Mouse (Mus musculus): ENCODE results near the gene Gpld1. TPM values are rescaled to one million over a fixed set of nuclear protein-coding genes. Genes with fewer than 3 reads are reported as not detected.

Gene Gpld1
- polyA plus RNA-seq, 1 experiment: 1.3 TPM

DNA sequence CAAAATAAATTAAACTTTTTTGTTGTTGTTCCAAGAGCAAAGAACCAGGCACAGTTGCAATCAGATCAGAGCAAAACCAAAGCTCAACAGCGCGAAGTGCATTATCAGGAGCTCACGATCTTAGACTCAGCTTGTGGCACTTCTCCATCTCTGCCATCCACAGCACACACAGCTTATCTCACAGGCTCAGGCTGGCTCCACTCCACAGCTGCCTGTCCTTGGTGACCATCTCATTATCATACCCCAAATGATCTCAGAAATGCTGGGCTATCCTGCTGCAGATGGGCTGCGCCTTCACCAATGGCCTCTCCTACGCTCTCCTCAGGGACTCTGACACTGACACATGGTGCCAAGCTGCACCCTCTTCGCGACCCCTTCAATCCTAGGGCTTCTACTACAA is 9.8 kb upstream of the Gpld1 start:
- Histone ChIP-seq H3K4me3 (ENCODE audit: control insufficient read depth, low read depth, low read length) (no peak overlapping the region), H3K36me3 (ENCODE audit: control insufficient read depth, insufficient read depth, low read length) (no peaks in the 10 kb centered on the region), H3K27me3 (ENCODE audit: control insufficient read depth, insufficient read depth, low read length) (no peaks in the 10 kb centered on the region; the same call in 1 of the 2 replicates), H3K4me1 (ENCODE audit: control insufficient read depth, insufficient read depth, low read length) (peaks cover 4% of the 10 kb centered on the region), H3K27ac (ENCODE audit: control insufficient read depth, insufficient read depth, low read depth, low read length) (no peak overlapping the region)
- no peak for TF ChIP-seq CTCF (IDR thresholded peaks at IDR 0.05; ENCODE audit: control insufficient read depth, insufficient read depth, insufficient replicate concordance, low read depth, low read length)
- no peak for TF ChIP-seq POLR2A (IDR thresholded peaks at IDR 0.05; ENCODE audit: control insufficient read depth, low read depth, low read length)

GRCm38 (mm10) chr13:24936772-24937107 is 6.2 kb upstream of the Gpld1 start:
- Histone ChIP-seq H3K27me3 (ENCODE audit: control insufficient read depth, insufficient read depth, low read length) (no peaks in the 10 kb centered on the region; the same call in 1 of the 2 replicates), H3K27ac (ENCODE audit: control insufficient read depth, insufficient read depth, low read depth, low read length) (no peak overlapping the region)
- no peak for TF ChIP-seq CTCF (IDR thresholded peaks at IDR 0.05; ENCODE audit: control insufficient read depth, insufficient read depth, insufficient replicate concordance, low read depth, low read length)
- TF ChIP-seq POLR2A (IDR thresholded peaks at IDR 0.05; ENCODE audit: control insufficient read depth, low read depth, low read length): no peak

GRCm38 (mm10) chr13:24937108-24937838 is 5.7 kb upstream of the Gpld1 start, which contains the start of gene Aldh5a1:
Gene Aldh5a1 (minus strand): TSS chr13:24937661.
- Histone ChIP-seq H3K27ac (ENCODE audit: control insufficient read depth, insufficient read depth, low read depth, low read length) (peak within 1 kb of the TSS; percentile 60), H3K27me3 (ENCODE audit: control insufficient read depth, insufficient read depth, low read length) (no peaks in the 10 kb centered on the region; the same call in 1 of the 2 replicates), H3K4me1 (ENCODE audit: control insufficient read depth, insufficient read depth, low read length) (peaks cover 6% of the 10 kb centered on the region), H3K4me3 (ENCODE audit: control insufficient read depth, low read depth, low read length) (peak within 1 kb of the TSS; percentile 80), H3K36me3 (ENCODE audit: control insufficient read depth, insufficient read depth, low read length) (no peaks in the 10 kb centered on the region)
- TF ChIP-seq CTCF (IDR thresholded peaks at IDR 0.05; ENCODE audit: control insufficient read depth, insufficient read depth, insufficient replicate concordance, low read depth, low read length): no peak
- TF ChIP-seq POLR2A (IDR thresholded peaks at IDR 0.05; ENCODE audit: control insufficient read depth, low read depth, low read length): no peak

More at GRCm38 (mm10) chr13:24936772-24937107, 6.2 kb upstream of the Gpld1 start:
- Histone ChIP-seq H3K4me3 (ENCODE audit: control insufficient read depth, low read depth, low read length) (peak overlapping the region; percentile 80; the same call in 1 of the 2 replicates), H3K36me3 (ENCODE audit: control insufficient read depth, insufficient read depth, low read length) (no peaks in the 10 kb centered on the region), H3K4me1 (ENCODE audit: control insufficient read depth, insufficient read depth, low read length) (peaks cover 6% of the 10 kb centered on the region)

GRCm38 (mm10) chr13:24937839-24938166 is 5.1 kb upstream of the Gpld1 start:
- peak overlapping the region; percentile 80 for H3K4me3 ChIP-seq (ENCODE audit: control insufficient read depth, low read depth, low read length)
- H3K4me1 ChIP-seq (ENCODE audit: control insufficient read depth, insufficient read depth, low read length): peaks cover 8% of the 10 kb centered on the region
- TF ChIP-seq CTCF (IDR thresholded peaks at IDR 0.05; ENCODE audit: control insufficient read depth, insufficient read depth, insufficient replicate concordance, low read depth, low read length): no peak
- TF ChIP-seq POLR2A (IDR thresholded peaks at IDR 0.05; ENCODE audit: control insufficient read depth, low read depth, low read length): no peak
- no peaks in the 10 kb centered on the region for H3K36me3 ChIP-seq (ENCODE audit: control insufficient read depth, insufficient read depth, low read length)
- H3K27me3 ChIP-seq (ENCODE audit: control insufficient read depth, insufficient read depth, low read length): no peaks in the 10 kb centered on the region; the same call in 1 of the 2 replicates
- peak overlapping the region; percentile 60 for H3K27ac ChIP-seq (ENCODE audit: control insufficient read depth, insufficient read depth, low read depth, low read length)

- Histone ChIP-seq H3K4me3 (ENCODE audit: control insufficient read depth, low read depth, low read length) (no peak overlapping the region), H3K4me1 (ENCODE audit: control insufficient read depth, insufficient read depth, low read length) (peaks cover 9% of the 10 kb centered on the region), H3K27ac (ENCODE audit: control insufficient read depth, insufficient read depth, low read depth, low read length) (no peak overlapping the region), H3K27me3 (ENCODE audit: control insufficient read depth, insufficient read depth, low read length) (no peaks in the 10 kb centered on the region; the same call in 1 of the 2 replicates), H3K36me3 (ENCODE audit: control insufficient read depth, insufficient read depth, low read length) (no peaks in the 10 kb centered on the region)
- TF ChIP-seq POLR2A (IDR thresholded peaks at IDR 0.05; ENCODE audit: control insufficient read depth, low read depth, low read length) (no peak), CTCF (IDR thresholded peaks at IDR 0.05; ENCODE audit: control insufficient read depth, insufficient read depth, insufficient replicate concordance, low read depth, low read length) (peak; percentile 82)
These were observed 4.3 kb upstream of the Gpld1 start for GRCm38 (mm10) chr13:24938683-24939082.

DNA sequence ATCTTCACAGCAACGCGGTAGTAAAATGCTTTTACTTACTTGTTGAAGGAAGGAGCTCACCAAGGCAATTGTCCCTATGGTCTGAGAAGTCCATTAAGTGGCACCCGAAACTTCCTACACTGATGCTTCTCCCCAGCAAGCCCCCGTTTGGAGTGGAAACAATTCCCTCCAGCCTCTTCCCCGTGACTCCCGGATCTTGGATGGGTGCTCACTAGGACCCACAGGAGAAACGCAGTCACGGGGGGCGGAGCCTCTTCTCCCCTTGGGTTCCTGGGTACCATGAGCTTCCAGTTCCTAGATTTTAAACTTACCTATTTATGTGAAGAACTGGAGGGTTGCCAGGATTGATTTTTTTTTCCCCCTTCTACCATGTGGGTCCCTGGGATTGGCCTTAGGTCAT is 3.5 kb upstream of the Gpld1 start:
- H3K36me3 ChIP-seq (ENCODE audit: control insufficient read depth, insufficient read depth, low read length): no peaks in the 10 kb centered on the region
- TF ChIP-seq POLR2A (IDR thresholded peaks at IDR 0.05; ENCODE audit: control insufficient read depth, low read depth, low read length) (no peak), CTCF (IDR thresholded peaks at IDR 0.05; ENCODE audit: control insufficient read depth, insufficient read depth, insufficient replicate concordance, low read depth, low read length) (no peak)
- H3K27me3 ChIP-seq (ENCODE audit: control insufficient read depth, insufficient read depth, low read length): no peaks in the 10 kb centered on the region; the same call in 1 of the 2 replicates
- H3K4me1 ChIP-seq (ENCODE audit: control insufficient read depth, insufficient read depth, low read length): peaks cover 9% of the 10 kb centered on the region
- H3K27ac ChIP-seq (ENCODE audit: control insufficient read depth, insufficient read depth, low read depth, low read length): no peak overlapping the region
- H3K4me3 ChIP-seq (ENCODE audit: control insufficient read depth, low read depth, low read length): no peak overlapping the region

DNA sequence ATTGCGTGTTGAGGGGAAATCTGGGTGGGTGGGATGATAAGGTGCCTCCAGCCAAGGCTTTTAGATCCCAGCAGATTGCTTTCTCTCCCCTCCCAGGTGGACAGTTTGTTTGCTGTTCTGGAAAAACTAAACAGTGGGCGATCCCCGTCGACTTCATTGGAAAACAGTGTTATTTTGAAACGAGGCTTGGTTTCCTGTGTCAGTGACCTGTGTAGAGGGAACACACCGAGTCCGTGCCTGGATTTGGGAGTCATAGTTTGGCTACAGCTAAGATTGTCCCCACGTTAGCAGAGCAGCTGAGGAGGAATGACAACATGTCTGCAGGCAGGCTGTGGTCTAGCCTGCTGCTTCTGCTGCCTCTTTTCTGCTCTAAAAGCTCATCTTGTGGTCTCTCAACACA is 351 bp downstream of the Gpld1 start:
- Histone ChIP-seq H3K36me3 (ENCODE audit: control insufficient read depth, insufficient read depth, low read length) (no peaks in the 10 kb centered on the region), H3K4me1 (ENCODE audit: control insufficient read depth, insufficient read depth, low read length) (peaks cover 5% of the 10 kb centered on the region), H3K27me3 (ENCODE audit: control insufficient read depth, insufficient read depth, low read length) (no peaks in the 10 kb centered on the region), H3K4me3 (ENCODE audit: control insufficient read depth, low read depth, low read length) (peak overlapping the region; percentile 7), H3K27ac (ENCODE audit: control insufficient read depth, insufficient read depth, low read depth, low read length) (no peak overlapping the region)
- TF ChIP-seq POLR2A (IDR thresholded peaks at IDR 0.05; ENCODE audit: control insufficient read depth, low read depth, low read length) (no peak), CTCF (IDR thresholded peaks at IDR 0.05; ENCODE audit: control insufficient read depth, insufficient read depth, insufficient replicate concordance, low read depth, low read length) (no peak)

Measured in testis, adult 2 months (tissue).